Mouse (Mus musculus) megakaryocyte, embryonic 14.5 days (primary cell): ENCODE measurements around the gene Pbx3.

ENCODE experiments used
- FLI1 ChIP-seq: IDR thresholded peaks from 2 replicates; pipeline ENCODE4 v1.6.1; 2012; ENCODE audit warnings: low read length, inconsistent platforms, mixed read lengths
- GATA1 ChIP-seq: IDR thresholded peaks from 3 replicates; pipeline ENCODE4 v1.6.1; 2012; ENCODE audit warnings: mixed read lengths, low read length, inconsistent platforms, borderline replicate concordance

GRCm38 (mm10) chr2:34127871-34128270 is 245.1 kb downstream of the Pbx3 start:
- TF ChIP-seq GATA1 (no peak), FLI1 (no peak)
